Mouse (Mus musculus): ENCODE data around the gene Cep295nl. TPM values are rescaled to one million over a fixed set of nuclear protein-coding genes. Genes with fewer than 3 reads are reported as not detected.

Cep295nl gene
- polyA plus RNA-seq, 1 experiment = not detected

DNA sequence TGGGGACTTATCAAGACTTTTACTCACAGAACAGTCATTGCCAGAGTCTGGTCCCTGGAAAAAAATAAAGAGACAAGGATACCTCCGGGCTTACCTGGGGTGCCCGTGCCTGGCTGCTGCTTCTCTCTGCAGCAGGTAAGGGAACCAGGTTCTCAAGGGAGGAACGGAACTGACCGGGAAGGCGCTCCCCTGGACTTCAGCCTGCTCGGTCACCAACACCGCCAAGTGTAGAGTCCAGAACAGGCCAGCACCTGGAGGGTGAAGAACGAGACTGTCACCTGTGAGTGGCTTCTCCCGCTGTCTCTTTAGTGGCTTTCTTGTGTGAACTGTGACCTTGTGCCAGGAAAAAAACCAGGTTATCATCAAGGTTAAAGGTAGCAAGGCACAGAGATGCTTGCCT, 54.7 kb downstream of the Cep295nl start:
- Histone ChIP-seq H3K36me3 (replicated peaks; ENCODE audit: low read length) (peaks cover 53% of the 10 kb centered on the region), H3K4me3 (replicated peaks) (no peak overlapping the region), H3K9me3 (no peaks in the 10 kb centered on the region), H3K27me3 (replicated peaks) (peaks cover 3% of the 10 kb centered on the region), H3K4me1 (peaks cover 35% of the 10 kb centered on the region)
- no peak for TF ChIP-seq FLI1 (IDR thresholded peaks at IDR 0.05; ENCODE audit: low read length)
- no peak for TF ChIP-seq GATA1 (IDR thresholded peaks at IDR 0.05; ENCODE audit: borderline replicate concordance, low read length)

DNA sequence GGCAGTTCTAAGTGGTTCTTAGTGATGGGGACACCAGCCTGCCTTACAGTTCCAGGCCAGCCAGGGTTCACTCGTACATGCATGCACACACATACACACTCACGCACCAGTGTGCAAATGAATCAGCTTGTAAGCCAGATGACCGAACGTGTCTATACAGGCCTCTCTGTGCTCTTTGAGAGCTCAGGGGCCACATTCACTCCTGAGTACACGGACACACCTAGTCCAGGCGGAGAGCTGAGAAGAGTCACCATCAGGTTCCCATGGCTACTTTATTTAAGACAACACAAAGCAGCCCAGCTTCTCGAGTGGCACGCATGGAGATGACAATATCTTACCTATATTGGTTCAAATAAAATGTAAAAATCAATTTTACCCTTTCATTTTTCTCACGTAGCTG, 55.9 kb downstream of the Cep295nl start:
- TF ChIP-seq FLI1 (IDR thresholded peaks at IDR 0.05; ENCODE audit: low read length) = no peak
- no peak for TF ChIP-seq GATA1 (IDR thresholded peaks at IDR 0.05; ENCODE audit: borderline replicate concordance, low read length)
- Histone ChIP-seq H3K9me3 (no peaks in the 10 kb centered on the region), H3K27me3 (replicated peaks) (no peaks in the 10 kb centered on the region), H3K4me3 (replicated peaks) (no peak overlapping the region), H3K36me3 (replicated peaks; ENCODE audit: low read length) (peaks cover 65% of the 10 kb centered on the region), H3K4me1 (peaks cover 34% of the 10 kb centered on the region)

DNA sequence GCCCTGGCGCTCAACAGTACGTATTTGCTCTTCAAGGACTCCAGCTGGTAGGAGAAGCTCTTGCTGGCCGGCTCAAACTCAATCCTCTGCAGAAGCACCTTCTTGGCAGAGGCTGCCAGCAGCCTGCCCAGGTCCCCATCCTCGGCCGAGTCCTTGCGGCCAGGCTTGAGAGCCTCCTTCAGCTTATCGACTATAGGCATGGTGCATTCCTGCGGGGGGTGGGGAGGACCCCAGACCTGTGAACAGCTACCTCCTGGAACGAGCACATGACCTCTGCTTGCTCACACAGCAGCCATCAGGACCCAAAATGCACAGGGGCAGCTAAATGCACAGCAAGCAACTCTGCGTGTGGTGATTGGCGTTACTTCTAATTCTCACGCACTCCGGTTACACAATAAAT, 56.5 kb downstream of the Cep295nl start:
- H3K4me1 ChIP-seq = peaks cover 29% of the 10 kb centered on the region
- TF ChIP-seq GATA1 (IDR thresholded peaks at IDR 0.05; ENCODE audit: borderline replicate concordance, low read length) = no peak
- TF ChIP-seq FLI1 (IDR thresholded peaks at IDR 0.05; ENCODE audit: low read length) = no peak
- peaks cover 71% of the 10 kb centered on the region for H3K36me3 ChIP-seq (replicated peaks; ENCODE audit: low read length)
- H3K27me3 ChIP-seq (replicated peaks) = no peaks in the 10 kb centered on the region
- H3K9me3 ChIP-seq = no peaks in the 10 kb centered on the region
- no peak overlapping the region for H3K4me3 ChIP-seq (replicated peaks)

Other genes with a start within 250 kb of the Cep295nl start
- gene Dnah17, start 211.9 kb downstream of the Cep295nl start, polyA plus RNA-seq (2012; ENCODE audit: insufficient read depth, low replicate concordance) = 0.06 and 0.11 TPM in 2 replicates
- 4.4 and 9.3 TPM in 2 replicates for gene Cyth1, start 93.9 kb downstream of the Cep295nl start, polyA plus RNA-seq (2012; ENCODE audit: insufficient read depth, low replicate concordance)
- gene Usp36, start 52.3 kb downstream of the Cep295nl start, polyA plus RNA-seq (2012; ENCODE audit: insufficient read depth, low replicate concordance) = 14.8 and 17.4 TPM in 2 replicates
- 8.4 and 8.9 TPM in 2 replicates for gene Timp2, start 13.2 kb upstream of the Cep295nl start, polyA plus RNA-seq (2012; ENCODE audit: insufficient read depth, low replicate concordance)
- gene Lgals3bp, start 59.6 kb upstream of the Cep295nl start, polyA plus RNA-seq (2012; ENCODE audit: insufficient read depth, low replicate concordance) = 84.6 and 224 TPM in 2 replicates
- 41.8 and 139 TPM in 2 replicates for gene Cant1, start 76.6 kb upstream of the Cep295nl start, polyA plus RNA-seq (2012; ENCODE audit: insufficient read depth, low replicate concordance)
- not detected in 2 replicates for gene C1qtnf1, start 85.7 kb upstream of the Cep295nl start, polyA plus RNA-seq (2012; ENCODE audit: insufficient read depth, low replicate concordance)
- gene Engase, start 134.3 kb upstream of the Cep295nl start, polyA plus RNA-seq (2012; ENCODE audit: insufficient read depth, low replicate concordance) = 72.2 and 151 TPM in 2 replicates

Measured in megakaryocyte, embryonic 14.5 days (primary cell).